Mouse (Mus musculus) embryonic fibroblast, embryonic 13.5 days (primary cell): Measurements from ENCODE around the gene Acan.

ENCODE experiments used
- CTCF ChIP-seq: IDR thresholded peaks from 2 replicates; pipeline ENCODE4 v1.5.1; 2011; ENCODE audit warnings: mild to moderate bottlenecking, control low read depth, low read length, moderate library complexity, borderline replicate concordance; ENCODE audit not compliant: insufficient read depth
- POLR2A ChIP-seq: IDR thresholded peaks from 2 replicates; pipeline ENCODE4 v1.6.1; 2011; ENCODE audit warnings: low read depth, mild to moderate bottlenecking, control low read depth, low read length, moderate library complexity

GRCm38 (mm10) chr7:79058546-79058945, 5.3 kb downstream of the Acan start:
- TF ChIP-seq POLR2A (no peak), CTCF (no peak)
